Mouse (Mus musculus) lung, adult 2 months (tissue): Measurements from ENCODE around the gene Gm20388.

ENCODE experiments used
- CTCF ChIP-seq: fragments of 200-500 bp; IDR thresholded peaks from 2 replicates; pipeline ENCODE4 v1.5.1; 2011; ENCODE audit warnings: mild to moderate bottlenecking, low read length, control low read depth; ENCODE audit not compliant: insufficient read depth
- POLR2A ChIP-seq: fragments of 200-500 bp; IDR thresholded peaks from 2 replicates; pipeline ENCODE4 v1.6.1; 2011; ENCODE audit warnings: low read depth, mild to moderate bottlenecking, control low read depth, low read length, borderline replicate concordance; ENCODE audit errors: extremely low read depth

- TF ChIP-seq POLR2A (no peak), CTCF (no peak)
Measured at GRCm38 (mm10) chr8:121708406-121708805, 1797.8 kb downstream of the Gm20388 start.
